Mouse (Mus musculus) liver, postnatal 0 days (tissue): ENCODE measurements around the gene Noxo1. TPM values are rescaled to one million over a fixed set of nuclear protein-coding genes. Genes with fewer than 3 reads are reported as not detected.
A peak's percentile ranks its signal among the peaks of the same experiment; 100 is the strongest.
"Not testable (repeated sequence)": the region's sequence is repeated elsewhere in the genome, so short reads cannot be mapped to it uniquely, and the experiment has no call there.

ENCODE experiments used
- ATAC-seq: fragments of 200-750 bp; cut with Nextera tagmentation; 2 replicates; pipeline ENCODE4 v1.8.0; 2017; ENCODE audit warnings: mild to moderate bottlenecking, moderate library complexity
- DNase-seq: peaks from one replicate; pipeline ENCODE4 v3.0.0-alpha.2; 2016
- H3K27ac ChIP-seq: fragments of 300-500 bp; sonication (generic); 2 replicates; pipeline ENCODE4 v1.5.1; 2014; ENCODE audit warnings: antibody characterized with exemption, moderate library complexity, mild to moderate bottlenecking, low read depth
- H3K27me3 ChIP-seq: fragments of 300-500 bp; sonication (generic); 2 replicates; pipeline ENCODE4 v1.6.1; 2014; ENCODE audit warnings: low read length, control low read depth, mixed read lengths; ENCODE audit not compliant: insufficient read depth
- H3K36me3 ChIP-seq: fragments of 300-500 bp; sonication (generic); replicated peaks from 2 replicates; pipeline ENCODE4 v1.6.1; 2014; ENCODE audit warnings: mild to moderate bottlenecking, control low read depth, low read length, moderate library complexity, mixed read lengths; ENCODE audit not compliant: insufficient read depth
- H3K4me1 ChIP-seq: fragments of 300-500 bp; sonication (generic); 2 replicates; pipeline ENCODE4 v1.6.1; 2014; ENCODE audit warnings: antibody characterized with exemption, mild to moderate bottlenecking, control low read depth; ENCODE audit not compliant: insufficient read depth
- H3K4me2 ChIP-seq: fragments of 300-500 bp; sonication (generic); 2 replicates; pipeline ENCODE4 v1.6.1; 2014; ENCODE audit warnings: low read depth, mild to moderate bottlenecking, low read length, moderate library complexity, mixed read lengths
- H3K4me3 ChIP-seq: fragments of 300-500 bp; sonication (generic); 2 replicates; pipeline ENCODE4 v1.5.1; 2014; ENCODE audit warnings: low read depth, low read length
- H3K9ac ChIP-seq: fragments of 300-500 bp; sonication (generic); replicated peaks from 2 replicates; pipeline ENCODE4 v1.6.1; 2014; ENCODE audit warnings: mild to moderate bottlenecking, moderate library complexity
- H3K9me3 ChIP-seq: fragments of 300-500 bp; sonication (generic); 2 replicates; pipeline ENCODE4 v1.6.1; 2016; ENCODE audit warnings: mild to moderate bottlenecking, control low read depth, low read length, mixed read lengths
- CTCF ChIP-seq: sonication (generic); IDR thresholded peaks from 2 replicates; pipeline ENCODE4 v1.5.1; 2016; ENCODE audit warnings: antibody characterized with exemption, low read depth
- EP300 ChIP-seq: IDR thresholded peaks from 2 replicates; pipeline ENCODE4 v1.6.1; 2016; ENCODE audit warnings: antibody characterized with exemption, low read depth, mild to moderate bottlenecking
- WGBS: fragments of 180-500 bp; shearing (Covaris S2); extraction: QIAGEN DNeasy Blood & Tissue Kit; methylation state at CpG from one replicate; pipeline ENCODE4 v1.1.7; 2014; ENCODE audit not compliant: insufficient replicate concordance; 5-methylcytosine and 5-hydroxymethylcytosine counted together
- polyA plus RNA-seq: library from polyadenylated mRNA; unstranded; fragments of >200 nt; fragmentation: Nextera tagmentation; extraction: Ambion mirVana; gene quantifications from 2 replicates; pipeline ENCODE4 v1.2.1, GENCODE M21; 2015

Gene Noxo1
- polyA plus RNA-seq, 1 experiment from 2014 or later: 0.51 TPM

DNA sequence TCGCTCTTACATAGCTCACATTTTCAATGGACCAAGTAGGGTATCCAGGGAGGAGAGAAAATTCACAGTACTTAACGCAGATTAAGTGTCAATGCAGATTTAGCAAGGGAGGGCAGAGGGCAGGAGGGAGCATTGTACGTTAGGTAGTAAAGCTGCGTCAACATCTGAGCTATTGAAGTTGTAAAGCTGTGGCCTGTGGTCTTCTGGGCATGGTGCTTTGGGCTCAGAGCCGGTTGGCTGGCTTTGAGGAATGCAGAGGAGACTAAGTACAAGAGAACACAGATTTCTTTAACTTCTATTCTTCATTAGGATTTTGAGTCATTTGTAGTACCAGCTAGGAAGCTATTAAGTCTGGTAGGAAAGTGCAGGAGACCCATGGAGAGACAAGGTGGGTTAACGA, 19.5 kb downstream of the Noxo1 start:
- ATAC-seq (no peak), DNase-seq (no peak)
- H3K36me3 ChIP-seq: 0 out of 2 replicates have a peak, but pooled peaks cover 9% of the 10 kb centered on the region
- 86% methylated on average over 6 of the region's 6 CpGs for WGBS
- no peak overlapping the region for H3K4me2 ChIP-seq
- no peak overlapping the region for H3K9ac ChIP-seq
- H3K4me3 ChIP-seq: no peak overlapping the region
- H3K27me3 ChIP-seq: no peaks in the 10 kb centered on the region
- TF ChIP-seq EP300: no peak
- no peak for TF ChIP-seq CTCF
- peaks cover 6% of the 10 kb centered on the region for H3K4me1 ChIP-seq
- no peaks in the 10 kb centered on the region for H3K9me3 ChIP-seq
- no peak overlapping the region for H3K27ac ChIP-seq

DNA sequence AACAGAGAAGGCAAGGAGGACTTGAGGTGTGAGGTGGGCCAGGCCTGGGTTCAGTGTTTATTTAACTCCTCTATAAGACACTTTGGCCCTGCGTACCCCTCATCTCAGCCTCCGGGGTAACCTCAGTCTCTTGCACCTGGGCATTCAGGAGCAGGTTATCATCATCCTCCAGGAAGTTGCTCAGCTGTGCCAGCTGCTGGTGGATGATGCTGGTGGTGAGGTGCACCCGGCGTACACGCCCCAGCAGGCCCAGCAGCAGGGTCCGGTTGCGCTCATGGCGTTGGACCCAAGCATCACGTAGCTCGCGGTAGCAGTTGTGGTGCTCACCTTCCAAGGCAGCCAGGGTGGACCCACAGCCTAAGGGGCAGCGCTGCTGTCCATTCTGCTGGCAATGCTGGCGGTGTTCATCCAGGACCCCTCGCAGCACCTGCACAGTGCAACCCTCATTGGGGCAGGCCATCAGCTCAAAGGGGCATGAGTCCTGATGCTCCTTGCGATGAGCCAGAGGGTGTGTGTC, 20.2 kb downstream of the Noxo1 start:
- ATAC-seq (no peak), DNase-seq (peak; percentile 12)
- Histone ChIP-seq H3K4me3 (no peak overlapping the region), H3K36me3 (peaks cover 11% of the 10 kb centered on the region; the same call in 1 of the 2 replicates), H3K27me3 (no peaks in the 10 kb centered on the region), H3K9ac (no peak overlapping the region), H3K4me2 (no peak overlapping the region), H3K27ac (no peak overlapping the region), H3K4me1 (peaks cover 7% of the 10 kb centered on the region), H3K9me3 (no peaks in the 10 kb centered on the region)
- TF ChIP-seq CTCF (no peak), EP300 (no peak)
- WGBS: 94% methylated on average over 15 of the region's 15 CpGs

DNA sequence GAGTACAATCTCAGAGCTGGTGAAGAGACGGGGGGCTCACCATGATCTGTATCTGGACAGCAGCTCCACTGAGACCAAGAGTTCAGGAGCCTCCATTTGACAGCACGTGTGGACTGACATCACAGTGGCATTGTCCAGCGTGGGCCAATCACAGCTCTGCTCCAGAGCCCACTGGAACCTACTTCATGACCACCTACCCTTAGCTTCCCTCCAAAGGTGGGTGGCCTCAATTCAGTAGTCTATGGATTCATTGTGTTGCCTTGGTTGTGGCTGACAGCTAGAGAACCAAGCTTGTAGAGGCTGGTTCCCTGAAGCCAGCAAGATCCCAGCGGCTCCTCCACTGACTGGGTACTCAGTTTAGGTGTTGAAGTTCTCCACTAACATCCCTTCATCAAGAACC, 21.9 kb downstream of the Noxo1 start, which contains the start of the genes Rnf151 and Rps2:
TSS of gene Rnf151 (minus strand) at position 121 of the 400 bp plus-strand sequence.
TSS of gene Rps2 (plus strand) at position 174 of the 400 bp plus-strand sequence.
- Histone ChIP-seq H3K4me2 (peak within 1 kb of the TSS; percentile 88), H3K4me3 (peak within 1 kb of the TSS; percentile 96), H3K27ac (no peak within 1 kb of the TSS), H3K27me3 (no peaks in the 10 kb centered on the region), H3K9ac (peak within 1 kb of the TSS; percentile 94), H3K9me3 (no peaks in the 10 kb centered on the region), H3K36me3 (peaks cover 25% of the 10 kb centered on the region), H3K4me1 (peaks cover 21% of the 10 kb centered on the region)
- 81% methylated on average over 4 of the region's 4 CpGs for WGBS
- ATAC-seq (no peak), DNase-seq (no peak)
- TF ChIP-seq EP300: no peak
- TF ChIP-seq CTCF: no peak

DNA sequence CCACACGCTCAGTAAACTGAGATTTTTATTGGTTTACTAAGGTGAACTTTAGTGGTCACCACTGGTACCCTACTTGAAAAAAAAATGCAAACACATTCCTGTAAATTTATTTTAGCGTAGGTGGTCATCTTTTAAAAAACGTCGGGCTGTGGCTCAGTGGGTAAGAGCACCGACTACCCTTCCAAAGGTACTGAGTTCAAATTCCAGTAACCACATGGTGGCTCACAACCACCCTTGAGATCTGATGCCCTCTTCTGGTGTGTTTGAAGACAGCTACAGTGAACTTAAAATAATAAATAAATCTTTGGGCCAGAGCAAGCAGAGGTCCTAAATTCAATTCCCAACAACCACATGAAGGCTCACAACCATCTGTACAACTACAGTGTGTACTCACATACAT, 22.9 kb downstream of the Noxo1 start:
- Histone ChIP-seq H3K4me1 (peaks cover 29% of the 10 kb centered on the region), H3K4me3 (peak overlapping the region; percentile 96), H3K36me3 (peaks cover 25% of the 10 kb centered on the region), H3K4me2 (peak overlapping the region; percentile 88), H3K9ac (peak overlapping the region; percentile 94)
- not testable (repeated sequence) for ATAC-seq, DNase-seq, H3K27me3 ChIP-seq, H3K9me3 ChIP-seq, H3K27ac ChIP-seq
- TF ChIP-seq CTCF: peak; percentile 17; the same call in 1 of the 2 replicates
- WGBS: 45% methylated on average over 5 of the region's 5 CpGs

DNA sequence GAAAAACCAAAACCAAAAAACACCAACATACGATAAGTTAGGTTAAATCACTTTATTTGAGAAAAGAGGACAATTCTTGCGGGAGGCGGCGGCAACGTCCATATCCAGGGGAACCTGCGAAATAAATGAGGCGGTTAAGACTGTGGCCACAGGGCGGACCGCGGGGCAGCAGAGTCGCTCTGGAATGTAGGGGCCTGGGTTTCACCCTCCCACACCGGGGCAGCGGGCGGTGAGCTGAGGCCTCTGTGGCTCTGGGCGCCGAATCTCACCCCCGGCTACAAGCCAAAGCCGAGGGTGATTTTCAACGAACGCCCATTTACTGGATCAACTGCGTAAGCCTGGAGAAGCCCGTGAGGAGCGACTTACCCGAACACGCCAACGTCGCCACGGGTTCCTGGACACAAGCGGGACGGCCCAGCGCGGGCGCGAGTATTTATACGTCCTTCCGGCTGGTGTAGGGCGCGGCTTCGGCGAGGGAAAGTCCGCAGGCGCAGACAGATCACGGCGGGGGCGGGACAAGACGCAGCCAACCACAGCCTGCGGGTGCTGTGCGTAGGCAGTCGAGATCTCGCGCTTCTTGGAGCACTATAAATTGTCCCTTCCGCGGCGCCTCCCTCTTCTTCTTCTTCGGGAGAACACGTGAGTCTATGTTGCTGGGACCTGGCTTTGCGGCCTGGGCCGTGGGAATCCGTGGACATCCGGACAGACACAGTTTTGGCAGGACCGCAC, 23.6 kb downstream of the Noxo1 start:
- peaks cover 25% of the 10 kb centered on the region for H3K36me3 ChIP-seq
- H3K4me1 ChIP-seq: peaks cover 31% of the 10 kb centered on the region
- no peaks in the 10 kb centered on the region for H3K9me3 ChIP-seq
- ATAC-seq (peak; percentile 94), DNase-seq (peak; percentile 99)
- under 1% methylated on average over 61 of the region's 61 CpGs for WGBS
- no peak; the same call in 1 of the 2 replicates for TF ChIP-seq CTCF
- TF ChIP-seq EP300: peak; percentile 53
- H3K27me3 ChIP-seq: no peaks in the 10 kb centered on the region
- H3K9ac ChIP-seq: peak overlapping the region; percentile 94
- H3K4me3 ChIP-seq: peak overlapping the region; percentile 96
- peak overlapping the region; percentile 88 for H3K4me2 ChIP-seq
- peak overlapping the region; percentile 93 for H3K27ac ChIP-seq

DNA sequence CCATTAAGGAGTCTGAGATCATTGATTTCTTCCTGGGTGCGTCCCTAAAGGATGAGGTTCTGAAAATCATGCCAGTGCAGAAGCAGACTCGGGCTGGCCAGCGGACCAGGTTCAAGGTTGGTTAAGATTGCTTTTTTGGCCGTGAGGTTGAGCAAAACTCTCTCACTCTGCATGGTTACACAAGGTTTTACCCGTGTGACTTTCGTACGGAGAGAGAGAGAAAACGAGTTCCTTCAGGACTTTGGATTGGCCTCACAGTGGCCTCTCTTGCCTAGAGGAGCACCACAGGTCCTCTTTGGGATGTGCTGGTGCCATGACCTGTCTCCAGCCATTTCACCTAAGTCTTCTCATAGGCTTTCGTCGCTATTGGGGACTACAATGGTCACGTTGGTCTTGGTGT, 24.6 kb downstream of the Noxo1 start:
- peak; percentile 19 for DNase-seq
- under 1% methylated on average over 10 of the region's 11 CpGs for WGBS
- peaks cover 25% of the 10 kb centered on the region for H3K36me3 ChIP-seq
- H3K27ac ChIP-seq: peak overlapping the region; percentile 93
- H3K9me3 ChIP-seq, ATAC-seq, H3K27me3 ChIP-seq: not testable (repeated sequence)
- H3K4me1 ChIP-seq: peaks cover 32% of the 10 kb centered on the region
- H3K4me2 ChIP-seq: peak overlapping the region; percentile 88
- H3K9ac ChIP-seq: peak overlapping the region; percentile 94
- H3K4me3 ChIP-seq: peak overlapping the region; percentile 96

DNA sequence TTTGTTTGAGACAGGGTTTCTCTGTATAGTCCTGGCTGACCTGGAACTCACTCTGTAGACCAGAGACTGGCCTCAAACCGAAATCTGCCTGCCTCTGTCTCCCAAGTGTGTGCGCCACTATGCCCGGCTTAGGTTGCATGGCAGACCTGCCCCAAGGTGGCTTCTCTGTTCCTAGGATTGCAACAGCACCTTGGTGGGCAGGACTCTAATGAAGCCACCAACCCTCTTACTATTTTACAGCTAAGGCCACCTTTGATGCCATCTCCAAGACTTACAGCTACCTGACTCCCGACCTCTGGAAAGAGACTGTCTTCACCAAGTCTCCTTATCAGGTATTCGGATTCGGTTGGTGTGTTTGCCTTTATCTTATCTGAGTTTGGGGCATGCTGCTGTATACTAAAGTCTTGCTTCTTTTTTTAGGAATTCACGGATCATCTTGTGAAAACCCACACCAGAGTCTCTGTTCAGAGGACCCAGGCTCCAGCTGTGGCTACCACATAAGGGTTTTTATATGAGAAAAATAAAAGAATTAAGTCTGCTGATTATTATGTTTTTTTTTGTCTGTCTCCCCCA, 25.4 kb downstream of the Noxo1 start:
- peak overlapping the region; percentile 96 for H3K4me3 ChIP-seq
- WGBS: 25% methylated on average over 7 of the region's 7 CpGs
- H3K4me1 ChIP-seq: peaks cover 32% of the 10 kb centered on the region
- not testable (repeated sequence) for H3K27ac ChIP-seq, H3K9me3 ChIP-seq, ATAC-seq, H3K27me3 ChIP-seq
- DNase-seq: peak; percentile 25
- peaks cover 23% of the 10 kb centered on the region for H3K36me3 ChIP-seq
- H3K9ac ChIP-seq: peak overlapping the region; percentile 94
- H3K4me2 ChIP-seq: peak overlapping the region; percentile 88
